Mouse (Mus musculus) hindbrain, embryonic 15.5 days (tissue): ENCODE measurements around the gene Ddx58. TPM values are rescaled to one million over a fixed set of nuclear protein-coding genes. Genes with fewer than 3 reads are reported as not detected.

Experiments used
- ATAC-seq: fragments of 200-750 bp; cut with Nextera tagmentation; 2 replicates; pipeline ENCODE4 v1.8.0; 2017; ENCODE audit warnings: low read depth, moderate number of reproducible peaks, moderate TSS enrichment; ENCODE audit not compliant: low FRiP score
- H3K27ac ChIP-seq: fragments of 300-500 bp; sonication (generic); replicated peaks from 2 replicates; pipeline ENCODE4 v1.5.1; 2015; ENCODE audit warnings: mild to moderate bottlenecking, inconsistent platforms
- H3K27me3 ChIP-seq: fragments of 300-500 bp; sonication (generic); 2 replicates; pipeline ENCODE4 v1.6.1; 2015; ENCODE audit warnings: control low read depth, inconsistent platforms
- H3K36me3 ChIP-seq: fragments of 300-500 bp; sonication (generic); 2 replicates; pipeline ENCODE4 v1.6.1; 2015; ENCODE audit warnings: control low read depth, inconsistent platforms
- H3K4me1 ChIP-seq: fragments of 300-500 bp; sonication (generic); replicated peaks from 2 replicates; pipeline ENCODE4 v1.6.1; 2015; ENCODE audit warnings: control low read depth, inconsistent platforms
- H3K4me2 ChIP-seq: fragments of 300-500 bp; sonication (generic); 2 replicates; pipeline ENCODE4 v1.6.1; 2015; ENCODE audit warnings: moderate library complexity, mild to moderate bottlenecking, inconsistent platforms
- H3K4me3 ChIP-seq: fragments of 300-500 bp; sonication (generic); 2 replicates; pipeline ENCODE4 v1.5.1; 2015; ENCODE audit warnings: mild to moderate bottlenecking, inconsistent platforms
- H3K9ac ChIP-seq: fragments of 300-500 bp; sonication (generic); 2 replicates; pipeline ENCODE4 v1.6.1; 2015; ENCODE audit warnings: inconsistent platforms
- H3K9me3 ChIP-seq: fragments of 300-500 bp; sonication (generic); 2 replicates; pipeline ENCODE4 v1.6.1; 2016; ENCODE audit warnings: control low read depth, inconsistent platforms
- WGBS: fragments of 180-500 bp; shearing (Covaris S2); methylation state at CpG from one replicate; pipeline ENCODE4 v1.1.7; 2015; 5-methylcytosine and 5-hydroxymethylcytosine counted together
- polyA plus RNA-seq: library from polyadenylated mRNA; unstranded; fragments of >200 nt; fragmentation: Nextera tagmentation; extraction: Ambion mirVana; gene quantifications from 2 replicates; pipeline ENCODE4 v1.2.1, GENCODE M21; 2015

The Ddx58 gene
- polyA plus RNA-seq = 3.3 TPM in 2 replicates

GRCm38 (mm10) chr4:40239409-40240271, at the start of gene Ddx58:
Gene Ddx58, minus strand, starts transcription at chr4:40239828.
- H3K4me2 ChIP-seq = peak within 1 kb of the TSS; percentile 71
- H3K9ac ChIP-seq = peak within 1 kb of the TSS; percentile 41
- no peaks in the 10 kb centered on the region for H3K36me3 ChIP-seq
- H3K4me3 ChIP-seq = peak within 1 kb of the TSS; percentile 43
- peak; percentile 54; the same call in 1 of the 2 replicates for ATAC-seq
- H3K27ac ChIP-seq = no peak within 1 kb of the TSS
- 5% methylated on average over 33 of the region's 35 CpGs for WGBS
- no peaks in the 10 kb centered on the region for H3K9me3 ChIP-seq
- H3K4me1 ChIP-seq = peaks cover 17% of the 10 kb centered on the region
- H3K27me3 ChIP-seq = no peaks in the 10 kb centered on the region

GRCm38 (mm10) chr4:40289046-40289445, 49.4 kb upstream of the Ddx58 start:
- no peak overlapping the region for H3K27ac ChIP-seq
- no peaks in the 10 kb centered on the region for H3K4me1 ChIP-seq
- no peak overlapping the region for H3K9ac ChIP-seq
- no peaks in the 10 kb centered on the region for H3K9me3 ChIP-seq
- ATAC-seq = no peak
- no peak overlapping the region for H3K4me3 ChIP-seq
- 95% methylated on average over 2 of the region's 2 CpGs for WGBS
- no peaks in the 10 kb centered on the region for H3K36me3 ChIP-seq
- H3K4me2 ChIP-seq = no peak overlapping the region
- no peaks in the 10 kb centered on the region for H3K27me3 ChIP-seq

- no peaks in the 10 kb centered on the region for H3K27me3 ChIP-seq
- H3K9me3 ChIP-seq = no peaks in the 10 kb centered on the region
- H3K9ac ChIP-seq = no peak overlapping the region
- H3K36me3 ChIP-seq = no peaks in the 10 kb centered on the region
- ATAC-seq = no peak
- H3K4me2 ChIP-seq = no peak overlapping the region
- no peaks in the 10 kb centered on the region for H3K4me1 ChIP-seq
- WGBS = 79% methylated on average over 6 of the region's 6 CpGs
- H3K4me3 ChIP-seq = no peak overlapping the region
- H3K27ac ChIP-seq = no peak overlapping the region
These were observed 47.8 kb upstream of the Ddx58 start for GRCm38 (mm10) chr4:40287415-40287814.

GRCm38 (mm10) chr4:40285582-40285981, 46.0 kb upstream of the Ddx58 start:
- Histone ChIP-seq H3K36me3 (no peaks in the 10 kb centered on the region), H3K27me3 (no peaks in the 10 kb centered on the region), H3K27ac (no peak overlapping the region), H3K9me3 (no peaks in the 10 kb centered on the region), H3K4me3 (no peak overlapping the region), H3K4me2 (no peak overlapping the region), H3K9ac (no peak overlapping the region), H3K4me1 (no peaks in the 10 kb centered on the region)
- ATAC-seq = no peak
- 22% methylated on average over 4 of the region's 4 CpGs for WGBS

- Histone ChIP-seq H3K27ac (peak within 1 kb of the TSS; percentile 73), H3K4me1 (peaks cover 12% of the 10 kb centered on the region), H3K4me2 (peak within 1 kb of the TSS; percentile 73), H3K36me3 (peaks cover 17% of the 10 kb centered on the region; the same call in 1 of the 2 replicates), H3K4me3 (peak within 1 kb of the TSS; percentile 94), H3K9ac (peak within 1 kb of the TSS; percentile 81), H3K9me3 (no peaks in the 10 kb centered on the region), H3K27me3 (no peaks in the 10 kb centered on the region)
- ATAC-seq = peak; percentile 96
- under 1% methylated on average over 36 of the region's 36 CpGs for WGBS
These were observed 39.8 kb upstream of the Ddx58 start, which contains the start of gene Ndufb6 for GRCm38 (mm10) chr4:40279276-40279900. Gene Ndufb6, minus strand, starts transcription at chr4:40279421.

- peak overlapping the region; percentile 73 for H3K4me2 ChIP-seq
- H3K36me3 ChIP-seq = peaks cover 18% of the 10 kb centered on the region; the same call in 1 of the 2 replicates
- H3K27ac ChIP-seq = peak overlapping the region; percentile 55; the same call in 1 of the 2 replicates
- ATAC-seq = peak; percentile 81
- peak overlapping the region; percentile 94 for H3K4me3 ChIP-seq
- no peaks in the 10 kb centered on the region for H3K27me3 ChIP-seq
- H3K4me1 ChIP-seq = peaks cover 12% of the 10 kb centered on the region
- peak overlapping the region; percentile 81 for H3K9ac ChIP-seq
- WGBS = 1% methylated on average over 21 of the region's 21 CpGs
- no peaks in the 10 kb centered on the region for H3K9me3 ChIP-seq
These were observed 39.2 kb upstream of the Ddx58 start for GRCm38 (mm10) chr4:40278880-40279275.

- under 1% methylated on average over 38 of the region's 38 CpGs for WGBS
- peak within 1 kb of the TSS; percentile 96 for H3K27ac ChIP-seq
- H3K4me1 ChIP-seq = peaks cover 24% of the 10 kb centered on the region
- H3K4me2 ChIP-seq = peak within 1 kb of the TSS; percentile 83
- H3K9me3 ChIP-seq = no peaks in the 10 kb centered on the region
- H3K36me3 ChIP-seq = peaks cover 18% of the 10 kb centered on the region; the same call in 1 of the 2 replicates
- peak within 1 kb of the TSS; percentile 79 for H3K4me3 ChIP-seq
- peak; percentile 96 for ATAC-seq
- peak within 1 kb of the TSS; percentile 69 for H3K9ac ChIP-seq
- H3K27me3 ChIP-seq = no peaks in the 10 kb centered on the region
These were observed 29.9 kb upstream of the Ddx58 start, which contains the start of the genes Smim27 and Topors for GRCm38 (mm10) chr4:40269430-40270032. Gene Smim27, plus strand, starts transcription at chr4:40269579. Gene Topors, minus strand, starts transcription at chr4:40269850.

- peak overlapping the region; percentile 69 for H3K9ac ChIP-seq
- no peak for ATAC-seq
- no peaks in the 10 kb centered on the region for H3K9me3 ChIP-seq
- H3K36me3 ChIP-seq = peaks cover 16% of the 10 kb centered on the region; the same call in 1 of the 2 replicates
- peak overlapping the region; percentile 83 for H3K4me2 ChIP-seq
- peak overlapping the region; percentile 79 for H3K4me3 ChIP-seq
- H3K4me1 ChIP-seq = peaks cover 24% of the 10 kb centered on the region
- no peaks in the 10 kb centered on the region for H3K27me3 ChIP-seq
- H3K27ac ChIP-seq = peak overlapping the region; percentile 96
- 2% methylated on average over 16 of the region's 16 CpGs for WGBS
These were observed 29.2 kb upstream of the Ddx58 start for GRCm38 (mm10) chr4:40268835-40269234.

GRCm38 (mm10) chr4:40268204-40268813, 28.7 kb upstream of the Ddx58 start:
- H3K4me1 ChIP-seq = peaks cover 24% of the 10 kb centered on the region
- peak overlapping the region; percentile 79 for H3K4me3 ChIP-seq
- WGBS = under 1% methylated on average over 49 of the region's 50 CpGs
- peaks cover 12% of the 10 kb centered on the region; the same call in 1 of the 2 replicates for H3K36me3 ChIP-seq
- no peaks in the 10 kb centered on the region for H3K27me3 ChIP-seq
- H3K9me3 ChIP-seq = no peaks in the 10 kb centered on the region
- peak; percentile 84 for ATAC-seq
- peak overlapping the region; percentile 96 for H3K27ac ChIP-seq
- H3K9ac ChIP-seq = peak overlapping the region; percentile 69
- H3K4me2 ChIP-seq = peak overlapping the region; percentile 83

- H3K4me1 ChIP-seq = peaks cover 24% of the 10 kb centered on the region
- H3K27ac ChIP-seq = peak overlapping the region; percentile 96
- peaks cover 10% of the 10 kb centered on the region for H3K36me3 ChIP-seq
- WGBS = 64% methylated on average over 7 of the region's 7 CpGs
- ATAC-seq = peak; percentile 1; the same call in 1 of the 2 replicates
- no peaks in the 10 kb centered on the region for H3K27me3 ChIP-seq
- H3K9ac ChIP-seq = peak overlapping the region; percentile 69
- H3K4me3 ChIP-seq = peak overlapping the region; percentile 79
- no peaks in the 10 kb centered on the region for H3K9me3 ChIP-seq
- H3K4me2 ChIP-seq = peak overlapping the region; percentile 83
These were observed 28.1 kb upstream of the Ddx58 start for GRCm38 (mm10) chr4:40267681-40268080.

GRCm38 (mm10) chr4:40264321-40264720, 24.7 kb upstream of the Ddx58 start:
- peaks cover 18% of the 10 kb centered on the region for H3K4me1 ChIP-seq
- H3K9ac ChIP-seq = no peak overlapping the region
- H3K4me3 ChIP-seq = no peak overlapping the region
- H3K36me3 ChIP-seq = peaks cover 36% of the 10 kb centered on the region
- no peaks in the 10 kb centered on the region for H3K9me3 ChIP-seq
- no peak for ATAC-seq
- no peak overlapping the region for H3K27ac ChIP-seq
- no peaks in the 10 kb centered on the region for H3K27me3 ChIP-seq
- WGBS = 97% methylated on average over 1 of the region's 1 CpGs
- H3K4me2 ChIP-seq = no peak overlapping the region
